Mouse (Mus musculus) urinary bladder, postnatal 4 days (tissue): ENCODE data around the gene Ppfia3.
"Not testable (repeated sequence)": the region's sequence is repeated elsewhere in the genome, so short reads cannot be mapped to it uniquely, and the experiment has no call there.

Source experiments
- DNase-seq, 2 experiments: peaks; one replicate each; pipeline ENCODE4 v3.0.0; 2021 to 2022; ENCODE audit warnings: low spot score in 2 of 2

Ppfia3 gene

DNA sequence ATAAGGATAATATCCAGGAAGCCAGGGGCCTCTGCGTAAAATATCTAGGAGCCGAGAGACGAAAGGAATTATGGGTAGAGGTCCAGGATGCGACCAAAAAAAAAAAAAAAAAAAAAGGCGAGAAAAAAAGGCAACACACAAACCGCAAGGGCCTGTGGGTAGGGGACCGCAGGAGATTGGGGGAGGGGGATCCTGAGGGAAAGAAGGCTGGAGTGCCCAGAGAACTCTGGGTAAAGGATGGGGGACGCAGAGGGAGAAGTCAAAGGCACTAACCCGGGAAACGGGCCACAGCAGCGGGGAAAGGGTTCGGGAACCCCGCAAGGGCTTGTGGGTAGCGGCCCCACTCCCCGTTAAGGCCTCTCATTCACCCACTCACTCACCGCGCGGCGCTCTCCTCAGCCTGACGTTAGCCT lies 28.3 kb upstream of the Ppfia3 start:
- peak in 1 of 2 experiments; percentile 69 for DNase-seq

DNA sequence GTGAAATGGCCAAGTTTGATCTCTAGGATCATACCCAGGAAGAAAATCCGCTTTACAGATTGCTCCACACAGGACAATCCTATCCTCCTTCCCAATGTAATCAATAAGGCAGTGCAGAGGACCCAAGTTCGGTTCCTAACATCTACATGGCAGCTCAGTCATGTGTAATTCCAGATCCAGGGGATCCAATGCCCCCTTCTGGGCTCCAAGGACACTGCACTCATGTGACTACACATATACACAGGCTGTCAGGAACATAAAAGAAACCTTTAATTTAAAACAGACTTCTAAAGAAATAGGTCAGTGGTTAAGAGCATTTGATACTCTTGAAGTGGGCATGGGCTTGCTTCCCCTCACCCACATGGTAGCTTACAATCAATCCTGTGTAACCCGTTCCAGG lies 19.3 kb upstream of the Ppfia3 start:
- DNase-seq, result no peak

DNA sequence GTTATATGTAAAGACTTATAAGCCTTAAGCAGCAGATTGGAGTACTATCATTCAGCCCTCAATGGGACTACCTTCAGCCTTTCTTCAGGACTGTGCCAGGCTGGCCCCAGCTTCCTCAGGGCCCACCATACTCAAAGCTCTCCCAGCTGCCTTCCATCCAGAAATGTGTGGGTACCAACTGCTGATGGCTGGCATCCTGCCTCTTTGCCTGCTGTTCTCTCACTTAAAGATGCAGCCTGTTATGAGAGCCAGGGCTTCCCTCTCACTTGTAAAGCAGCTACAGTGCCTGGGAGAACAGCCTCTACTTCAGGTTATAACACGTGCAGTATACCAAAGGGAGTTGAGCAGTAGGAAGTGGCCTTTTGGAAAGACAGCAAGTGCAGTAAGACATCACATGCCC lies 9.2 kb upstream of the Ppfia3 start:
- DNase-seq, result no peak

DNA sequence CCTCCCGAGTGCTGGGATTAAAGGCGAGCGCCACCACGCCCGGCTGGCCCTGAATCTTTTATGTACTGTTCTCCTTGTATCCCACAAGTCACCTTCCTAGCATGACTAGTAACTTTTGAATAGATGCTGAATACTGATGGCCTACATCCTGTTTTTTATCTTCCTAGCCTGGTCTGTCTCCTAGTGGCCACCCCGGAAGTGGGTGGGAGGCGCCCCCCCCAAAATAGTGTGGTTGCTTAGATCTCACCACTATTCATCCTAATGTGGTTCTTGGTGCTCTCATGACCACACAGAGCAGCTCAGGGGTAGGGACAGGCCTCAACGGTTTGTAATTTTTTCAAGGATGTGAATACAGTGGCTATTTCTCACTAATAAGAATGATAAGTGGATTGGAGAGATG lies 7.8 kb upstream of the Ppfia3 start:
- no peak for DNase-seq

DNA sequence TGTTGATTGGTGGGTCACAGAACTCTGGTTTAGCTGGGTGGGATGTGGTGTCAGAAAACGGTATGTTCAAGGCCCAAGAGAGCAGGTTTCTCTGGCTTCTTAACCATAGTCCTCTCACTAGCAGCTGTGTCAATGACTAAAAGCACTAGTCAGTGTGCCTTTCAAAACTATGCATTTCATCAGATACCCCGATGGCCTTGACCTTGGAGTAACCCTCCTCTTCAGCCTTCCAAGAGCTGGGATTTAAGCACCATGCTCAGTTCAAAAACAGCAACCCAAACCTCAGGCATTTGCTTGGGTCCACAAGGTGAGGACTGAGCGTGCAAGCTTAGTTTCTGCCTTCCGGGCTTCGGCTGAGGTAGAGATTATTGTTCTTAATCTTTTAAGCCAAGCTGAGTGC lies 5.6 kb upstream of the Ppfia3 start:
- no peak for DNase-seq

DNA sequence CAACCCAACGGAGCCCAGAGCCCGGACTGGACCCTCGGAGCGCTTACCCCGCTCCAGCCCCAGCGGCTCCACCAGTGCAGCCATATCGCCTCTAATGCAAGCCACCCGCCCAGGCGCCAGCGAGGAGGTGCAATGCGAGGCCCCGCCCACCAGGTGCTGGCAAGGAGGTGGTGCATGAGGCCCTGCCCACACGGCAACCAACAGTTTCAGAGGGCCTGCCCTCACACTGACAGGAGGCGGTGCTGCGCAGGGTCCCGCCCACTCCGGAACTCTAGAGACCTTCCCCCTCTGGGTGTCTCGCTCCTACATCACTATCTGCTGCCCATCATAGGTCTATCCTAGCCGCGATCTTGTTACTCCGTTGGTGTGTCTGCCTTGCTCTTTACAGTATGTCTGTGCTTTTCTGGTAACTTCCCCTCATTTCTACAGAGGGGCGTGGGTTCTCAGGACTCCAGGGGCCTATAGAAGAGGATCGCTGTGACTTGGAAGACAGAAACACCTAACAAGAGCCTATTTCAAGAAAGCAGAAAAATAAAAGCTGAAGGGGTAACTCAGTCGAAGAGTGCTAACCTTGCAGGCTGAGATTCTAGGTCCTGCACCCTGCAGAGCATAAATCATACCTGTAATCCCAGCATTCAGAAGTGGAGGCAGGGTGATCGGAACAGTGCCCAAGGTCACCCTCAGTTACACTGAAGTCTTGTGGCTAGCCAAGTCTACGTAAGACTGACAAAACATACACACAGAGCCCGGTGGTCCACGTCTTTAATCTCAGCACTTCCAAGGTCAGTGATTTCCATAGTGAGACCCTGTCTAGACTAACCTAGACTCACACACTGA lies 3.9 kb upstream of the Ppfia3 start, which contains the start of gene Lin7b:
TSS of gene Lin7b (minus strand) at position 109 of the 837 bp plus-strand sequence.
- peak; percentile 83 to 89 for DNase-seq

DNA sequence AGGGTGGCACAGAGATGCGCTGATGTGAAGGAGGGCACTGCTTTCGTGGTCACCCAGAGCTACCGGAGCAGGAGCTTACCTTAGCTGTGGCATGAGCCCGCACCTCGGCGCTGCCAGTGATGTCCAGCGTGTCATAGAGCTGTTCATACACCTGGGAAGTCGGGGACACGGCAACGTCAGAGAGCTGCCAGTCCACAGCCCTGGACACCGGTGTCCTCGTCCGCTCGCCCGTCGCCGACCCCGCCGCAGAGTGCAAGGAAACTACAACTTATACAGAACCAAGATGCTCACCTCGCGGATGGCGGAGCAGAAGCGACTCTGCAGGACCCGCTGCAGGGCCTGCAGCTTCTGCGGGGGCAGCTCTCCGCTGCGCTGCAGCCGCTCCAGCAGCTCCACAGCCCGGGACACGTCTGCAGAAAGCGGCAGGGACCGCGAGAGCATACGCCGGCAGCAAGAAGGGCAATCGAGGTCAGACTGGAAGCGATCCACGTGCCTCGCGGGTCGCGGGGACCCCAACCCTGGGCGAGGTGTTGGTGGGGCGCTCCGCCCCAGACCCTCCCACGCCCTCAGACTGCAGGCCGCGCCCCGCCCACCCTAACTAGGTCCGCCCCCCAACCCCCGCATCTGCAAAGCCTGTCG lies 3.1 kb upstream of the Ppfia3 start:
- DNase-seq, result no peak

DNA sequence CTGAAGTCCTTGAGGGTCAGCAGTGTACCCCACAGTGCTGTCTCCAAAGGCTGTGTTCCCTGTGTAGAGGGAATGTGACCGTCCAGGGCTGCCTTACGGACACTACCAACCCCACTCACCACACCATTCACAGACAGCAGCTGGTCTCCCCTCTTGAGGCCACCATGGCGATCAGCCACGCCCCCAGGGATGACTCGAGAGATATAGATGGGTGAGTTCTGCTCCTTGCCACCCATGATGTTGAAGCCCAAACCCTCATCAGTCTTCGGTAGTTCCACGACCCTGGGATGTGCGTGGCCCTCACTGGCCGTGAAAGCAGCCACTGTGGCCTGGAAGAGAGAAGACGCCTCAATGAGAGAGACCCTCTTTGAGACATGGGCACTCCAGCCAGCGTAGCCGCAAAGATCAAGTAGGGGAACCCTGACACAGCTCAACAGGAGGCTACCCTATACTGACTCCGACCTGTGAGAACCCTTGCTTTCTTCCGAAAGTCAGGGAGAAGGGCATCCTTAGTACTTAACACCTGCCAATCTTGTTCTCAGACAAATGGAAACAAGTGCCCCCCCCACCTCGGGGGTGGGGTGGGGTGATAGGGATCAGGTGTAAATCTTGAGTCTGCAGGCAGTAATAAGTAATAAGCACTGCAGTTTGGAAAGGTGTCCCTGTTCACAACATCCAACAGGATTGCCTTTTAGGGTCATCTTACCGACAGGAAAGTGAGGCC lies 2.4 kb upstream of the Ppfia3 start:
- DNase-seq, result peak in 1 of 2 experiments; percentile 45

DNA sequence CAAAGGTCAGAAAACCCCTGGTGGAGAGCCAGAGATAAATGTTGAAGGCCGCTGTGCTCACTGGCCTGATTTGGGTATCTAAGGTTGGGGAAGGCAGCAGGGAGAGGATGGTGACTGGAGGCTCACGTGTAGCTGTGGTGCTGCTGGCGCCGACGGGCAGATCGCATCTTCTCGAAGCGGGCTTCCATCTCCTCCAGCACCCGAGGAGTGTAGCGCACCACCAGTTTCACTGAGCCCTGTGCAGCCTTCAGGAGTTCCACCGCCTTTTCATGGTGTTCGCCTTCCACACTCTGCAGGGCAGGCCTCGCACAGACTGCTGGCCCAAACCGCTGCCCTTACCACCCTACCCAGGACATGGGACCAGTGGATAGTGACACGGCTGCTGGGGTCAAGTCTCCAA lies 1.4 kb upstream of the Ppfia3 start:
- peak in 1 of 2 experiments; percentile 55 for DNase-seq

DNA sequence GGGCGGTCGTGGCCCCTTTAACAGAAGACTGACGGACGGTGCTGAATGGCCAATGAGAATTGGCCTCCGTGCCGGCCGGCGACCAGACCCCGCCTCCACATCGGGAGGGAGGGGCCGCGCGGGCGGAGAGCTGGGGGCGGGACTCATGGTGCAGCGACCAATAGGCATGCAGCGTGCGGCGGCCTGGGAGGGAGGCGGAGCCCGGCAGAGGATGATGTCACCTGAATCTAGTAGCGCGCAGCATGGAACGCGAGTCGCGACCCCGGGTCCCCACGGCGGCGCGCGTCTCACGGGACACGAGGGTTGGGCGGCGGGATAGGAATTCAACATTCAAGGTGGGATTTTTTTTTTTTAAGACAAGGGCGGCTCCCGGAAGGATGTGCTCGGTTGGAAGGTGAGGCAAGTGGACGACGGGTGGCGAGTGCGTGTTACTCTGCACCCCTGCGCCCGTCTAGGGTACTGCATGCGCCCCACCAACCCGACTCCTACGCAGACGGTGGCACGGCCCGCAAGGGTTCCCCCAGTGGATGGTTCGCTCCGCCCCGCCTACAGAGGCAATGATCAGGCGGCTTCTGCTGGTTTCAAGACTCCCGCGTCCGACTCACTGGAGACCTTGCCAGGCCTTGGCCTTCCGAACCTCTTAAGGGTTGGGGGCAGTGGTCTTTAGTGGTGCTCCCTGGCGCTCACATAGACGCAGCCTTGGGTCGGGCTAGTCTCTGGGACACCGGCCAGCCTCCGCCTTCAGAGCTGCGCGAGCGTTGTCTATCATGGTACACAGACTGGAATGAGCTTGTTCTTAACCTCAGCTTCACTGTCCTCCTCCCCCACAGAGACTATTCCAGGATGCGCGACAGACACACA lies 431 bp upstream of the Ppfia3 start:
- peak; percentile 96 to 99 for DNase-seq

DNA sequence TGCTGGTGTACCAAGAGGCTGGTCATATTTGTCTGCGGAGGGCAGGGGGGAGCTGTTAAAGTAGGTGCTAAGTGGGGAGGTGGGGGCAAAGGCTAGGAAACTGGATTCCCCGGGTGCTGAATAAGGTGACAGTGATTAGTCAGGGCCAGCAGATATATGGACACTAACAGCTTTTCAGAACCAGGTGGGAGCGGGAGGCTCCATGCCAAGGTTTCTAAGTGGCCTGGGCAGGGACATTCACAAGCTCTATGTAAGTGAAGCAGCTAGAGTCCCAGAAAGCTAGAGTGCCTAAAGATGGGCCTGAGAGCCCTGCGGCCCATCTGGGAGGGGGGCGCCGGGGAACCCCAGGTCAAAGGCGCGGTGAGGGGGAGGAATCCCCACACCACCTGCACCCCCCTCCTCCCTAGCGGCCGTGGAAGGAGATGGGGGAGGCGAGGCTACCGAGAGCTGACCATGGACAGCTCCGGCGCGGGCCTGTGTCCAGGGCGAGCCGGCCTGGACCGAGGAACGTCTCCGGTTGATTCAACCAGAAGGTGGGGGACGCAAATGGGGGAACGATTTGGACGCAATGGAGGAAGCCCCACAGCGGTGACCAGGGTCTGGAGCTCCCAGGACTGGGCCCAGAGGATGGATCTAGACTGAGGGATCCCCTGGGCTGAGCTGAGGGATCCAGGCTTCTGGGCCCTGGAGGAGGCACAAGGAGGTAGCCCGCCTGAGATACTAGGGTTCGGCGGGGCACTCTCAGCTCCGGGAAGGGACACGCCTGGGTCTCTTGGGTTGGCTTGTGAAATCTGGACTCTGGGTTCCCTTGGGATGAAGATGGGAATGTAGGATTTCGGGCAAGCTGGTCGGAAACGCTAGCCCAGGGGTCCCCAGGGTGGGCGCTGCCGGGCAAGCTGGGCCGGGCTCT lies 822 bp downstream of the Ppfia3 start:
- DNase-seq, result peak in 1 of 2 experiments; percentile 75

DNA sequence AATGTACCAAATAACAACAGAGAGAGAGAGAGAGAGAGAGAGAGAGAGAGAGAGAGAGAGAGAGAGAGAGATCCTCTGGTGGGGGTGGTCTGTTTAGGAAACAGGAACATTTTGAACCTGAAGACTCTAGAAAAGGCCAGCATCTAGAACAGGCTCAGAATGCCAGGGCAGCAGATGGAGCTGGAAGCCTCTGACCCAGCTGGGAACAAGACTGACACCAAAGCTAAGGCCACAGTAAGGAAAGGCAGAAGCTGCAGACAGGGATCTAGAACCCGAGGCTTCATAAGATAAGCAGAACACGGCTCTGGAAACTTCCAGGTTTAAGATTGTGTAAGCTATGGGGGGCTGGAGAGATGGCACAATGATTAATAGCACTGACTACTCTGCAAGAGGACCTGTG lies 2.8 kb downstream of the Ppfia3 start:
- DNase-seq, result no peak

DNA sequence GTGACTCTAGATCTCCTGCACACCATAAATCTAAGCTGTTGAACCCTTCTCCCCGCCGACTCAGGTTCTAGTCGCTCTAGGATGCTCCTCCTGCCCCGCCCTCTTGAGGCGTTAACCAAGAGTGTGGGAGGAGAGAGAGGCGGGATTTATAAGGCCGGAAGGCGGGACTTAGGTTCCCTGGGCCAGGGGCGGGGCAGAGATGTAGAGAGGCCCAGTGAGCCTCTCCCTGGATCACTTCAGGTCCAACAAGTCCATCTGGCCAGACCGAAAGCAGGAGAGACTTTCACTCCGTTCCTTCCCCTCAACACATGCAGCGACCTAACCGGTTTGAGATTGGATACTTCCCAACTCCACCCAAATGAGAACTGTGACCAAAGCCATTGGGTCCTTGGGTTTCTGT lies 4.0 kb downstream of the Ppfia3 start:
- DNase-seq, result peak in 1 of 2 experiments; percentile 44

DNA sequence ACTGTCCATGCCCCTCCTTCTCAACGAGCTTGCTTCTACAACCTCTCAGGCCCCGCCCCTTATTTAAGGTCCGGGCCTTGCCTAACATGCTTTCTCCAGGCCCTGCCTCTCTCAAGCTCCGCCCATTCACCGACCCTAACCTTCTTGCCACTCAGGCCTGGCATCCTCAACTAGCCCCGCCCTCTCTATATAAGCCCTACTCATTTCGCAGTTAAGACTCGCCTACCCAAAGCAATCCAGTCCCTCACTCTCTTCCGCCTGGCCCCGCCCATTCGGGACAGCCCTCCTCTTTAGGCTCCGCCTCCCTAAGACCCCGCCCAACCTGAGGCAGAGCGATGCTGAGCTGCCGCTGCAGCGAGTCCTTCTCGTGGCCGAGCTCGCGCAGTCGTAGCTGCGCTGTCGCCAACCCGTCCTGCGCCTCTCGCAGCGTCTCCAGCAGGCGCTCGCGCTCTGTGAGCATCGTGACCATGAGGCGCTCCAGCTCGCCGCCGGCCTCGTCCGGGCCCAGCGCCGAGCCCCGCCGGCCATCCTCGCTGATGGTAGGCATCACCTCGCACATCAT lies 5.5 kb downstream of the Ppfia3 start:
- DNase-seq, result peak in 1 of 2 experiments; percentile 73

DNA sequence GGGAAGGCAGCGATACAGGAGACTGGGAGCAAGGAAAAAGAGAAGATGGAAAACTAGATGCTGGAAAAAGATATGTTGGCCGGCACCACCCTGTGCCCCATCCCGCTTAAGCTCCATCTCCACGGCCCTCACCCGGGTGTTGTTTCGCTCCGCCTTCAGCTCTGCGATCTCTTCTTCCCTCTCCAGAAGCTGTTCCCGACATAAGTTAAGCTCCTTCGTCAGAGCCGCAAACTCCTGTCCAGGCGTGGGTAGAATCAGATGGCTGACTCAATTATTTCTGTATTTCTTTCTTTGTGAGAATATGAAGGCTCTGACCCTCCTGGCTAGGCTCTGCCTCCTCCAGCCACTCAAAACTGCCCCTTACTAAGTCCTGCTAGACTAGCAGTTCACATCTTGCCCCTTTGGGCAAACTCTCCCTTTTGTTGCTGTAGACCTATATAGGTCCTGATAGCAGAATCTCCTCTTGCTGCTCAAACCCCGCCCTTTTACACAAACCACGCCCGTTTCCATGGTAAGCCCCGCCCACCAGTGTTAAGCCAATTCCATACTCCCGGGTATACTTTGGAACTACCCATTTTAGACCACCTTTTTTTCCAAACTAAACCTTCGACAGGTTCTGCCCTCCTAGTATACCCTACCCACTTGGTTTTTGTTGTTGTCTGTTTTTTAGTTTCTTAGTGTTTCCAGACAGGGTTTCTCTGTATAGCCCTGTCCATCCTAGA lies 6.3 kb downstream of the Ppfia3 start:
- no peak for DNase-seq

DNA sequence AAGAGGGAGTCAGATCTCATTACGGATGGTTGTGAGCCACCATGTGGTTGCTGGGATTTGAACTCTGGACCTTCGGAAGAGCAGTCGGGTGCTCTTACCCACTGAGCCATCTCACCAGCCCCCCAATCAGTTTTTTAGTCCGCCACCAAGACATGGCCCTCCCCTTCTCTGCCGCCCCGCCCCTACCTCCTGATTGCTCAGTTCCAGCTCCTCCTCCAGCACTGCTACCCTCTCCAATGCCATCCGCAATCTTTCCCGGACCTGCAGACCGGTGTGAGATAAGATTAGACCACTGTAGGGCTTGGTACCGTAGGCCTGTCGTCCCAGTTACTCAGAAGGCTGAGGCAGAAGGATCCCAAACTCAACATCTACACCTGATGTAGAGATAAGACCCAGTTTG lies 7.7 kb downstream of the Ppfia3 start:
- DNase-seq, result not testable (repeated sequence)

DNA sequence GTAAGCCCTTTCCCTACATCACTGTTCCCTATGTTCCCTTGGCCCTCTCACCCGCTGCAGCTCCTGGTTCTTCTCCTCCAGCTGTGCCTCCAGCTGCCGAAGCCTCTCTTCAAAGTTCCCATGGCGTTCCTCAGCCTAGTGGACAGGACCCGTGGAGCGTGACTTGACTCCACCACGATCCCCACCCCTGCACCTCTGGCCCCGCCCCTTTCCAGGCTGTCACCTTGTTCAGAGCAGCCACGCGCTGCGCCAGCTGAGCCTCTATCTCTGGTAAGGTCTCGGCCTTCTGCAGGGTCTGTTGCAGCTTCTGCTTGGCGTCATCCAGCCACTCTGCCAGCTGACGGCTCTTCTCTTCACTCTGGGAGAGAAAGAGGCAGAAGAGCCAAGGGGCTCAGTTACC lies 10.7 kb downstream of the Ppfia3 start:
- no peak for DNase-seq

DNA sequence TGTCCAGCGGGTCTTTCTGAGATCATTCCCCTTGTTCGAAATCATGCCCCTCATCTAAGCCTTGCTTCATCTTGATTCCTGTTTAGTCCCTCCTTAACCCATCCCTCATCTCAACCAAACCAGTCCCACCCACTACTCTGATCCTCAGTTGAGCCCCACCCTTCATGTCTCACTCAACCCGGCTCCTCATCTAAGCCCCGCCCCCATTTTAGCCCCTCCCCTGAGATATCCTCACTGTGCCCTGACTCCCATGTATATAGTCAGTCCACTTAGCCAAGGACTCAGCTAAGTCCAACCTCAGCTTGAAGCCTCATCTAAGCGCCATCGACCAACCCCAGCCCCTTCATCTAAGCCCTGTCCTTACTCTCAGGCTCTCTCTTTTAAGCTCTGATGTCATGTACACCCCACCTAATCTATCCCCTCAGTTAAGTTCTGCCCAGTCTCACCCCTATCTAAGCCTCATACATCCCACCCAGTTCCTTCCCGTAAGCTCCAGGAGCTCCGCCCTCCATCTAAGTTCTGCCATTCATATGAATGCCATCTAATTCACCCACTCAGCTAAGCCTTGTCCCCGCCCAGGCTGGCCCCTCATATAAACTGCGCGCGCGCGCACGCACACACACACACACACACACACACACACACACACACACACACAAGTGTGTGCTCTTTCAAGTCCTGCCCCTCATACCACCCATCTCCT lies 11.3 kb downstream of the Ppfia3 start:
- DNase-seq, result no peak

DNA sequence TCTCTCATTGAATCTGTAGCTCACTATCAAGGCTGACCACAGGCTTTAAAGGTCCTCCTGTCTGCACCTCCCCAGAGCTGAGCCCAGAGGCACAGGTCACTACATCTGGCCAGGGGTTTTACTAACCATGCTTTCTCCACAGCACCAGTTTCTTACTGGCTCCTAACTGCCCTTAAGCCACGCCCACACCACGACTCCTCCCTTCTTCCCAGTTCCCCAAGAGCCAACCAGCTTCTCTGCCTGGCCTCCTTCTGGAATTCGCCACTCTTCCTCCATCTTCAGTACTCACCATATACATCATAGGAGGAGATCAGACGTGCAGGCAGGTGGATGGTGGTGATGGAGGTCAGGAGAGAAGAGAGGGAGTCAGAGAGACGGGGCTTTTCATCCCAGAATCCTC lies 13.8 kb downstream of the Ppfia3 start:
- DNase-seq, result no peak
